In genomic region chr2:27450226-27450625, GRCm38 (mm10) we compare ENCODE assay signal across 17 mouse cellular contexts.
"Had no signal": no experiment of that assay in that cellular context is flagged by ENCODE, and none has a peak within 500 bp of the region (broad histone marks: within the 10 kb centered on the region; RNA-seq: fewer than 3 reads in every experiment).

No protein-coding gene starts in this region.

- H3K4me1 ChIP-seq: kidney, embryonic 15.5 days; limb, embryonic 13.5 days; liver, embryonic 13.5 days had no signal

- H3K4me2 ChIP-seq: kidney, embryonic 15.5 days; limb, embryonic 13.5 days; liver, embryonic 13.5 days; midbrain, embryonic 11.5 days had no signal

- H3K27me3 ChIP-seq: kidney, embryonic 15.5 days; limb, embryonic 13.5 days; liver, embryonic 13.5 days had no signal

- H3K9me3 ChIP-seq: kidney, embryonic 15.5 days; limb, embryonic 13.5 days; liver, embryonic 13.5 days had no signal

- H3K27ac ChIP-seq: kidney, embryonic 15.5 days; limb, embryonic 13.5 days; liver, embryonic 13.5 days; stomach, postnatal 0 days had no signal

- DNase-seq: kidney, adult 8-10 months; kidney, postnatal 10 days; kidney, postnatal 36 days; left cerebral cortex, postnatal 4 days; liver; liver, embryonic 13.5 days; lung, adult 2 months; lung, postnatal 14 days; lung, postnatal 4 days; midbrain, embryonic 14.5 days; right cerebral cortex, postnatal 4 days; thymus, adult 2 months; thymus, postnatal 14 days had no signal

- H3K4me3 ChIP-seq: kidney, embryonic 15.5 days; limb, embryonic 13.5 days; liver, embryonic 13.5 days had no signal

- H3K9ac ChIP-seq: kidney, embryonic 15.5 days; limb, embryonic 13.5 days; liver, embryonic 13.5 days had no signal
